Mouse (Mus musculus) embryonic facial prominence, embryonic 14.5 days (tissue): Measurements from ENCODE around the gene Nsf. TPM values are rescaled to one million over a fixed set of nuclear protein-coding genes. Genes with fewer than 3 reads are reported as not detected.
A peak's percentile ranks its signal among the peaks of the same experiment; 100 is the strongest.

Experiments used
- ATAC-seq: fragments of 200-750 bp; cut with Nextera tagmentation; 2 replicates; pipeline ENCODE4 v1.8.0; 2017; ENCODE audit warnings: low read depth, moderate number of reproducible peaks, moderate TSS enrichment
- DNase-seq: peaks from one replicate; pipeline ENCODE4 v3.0.0-alpha.2; 2015; ENCODE audit warnings: low spot score
- H3K27ac ChIP-seq: fragments of 300-500 bp; sonication (generic); replicated peaks from 2 replicates; pipeline ENCODE4 v1.5.1; 2014; ENCODE audit warnings: low read depth, mild to moderate bottlenecking, low read length, moderate library complexity
- H3K27me3 ChIP-seq: fragments of 300-500 bp; sonication (generic); replicated peaks from 2 replicates; pipeline ENCODE4 v1.6.1; 2014; ENCODE audit warnings: low read length; ENCODE audit not compliant: control insufficient read depth, insufficient read depth
- H3K36me3 ChIP-seq: fragments of 300-500 bp; sonication (generic); 2 replicates; pipeline ENCODE4 v1.6.1; 2014; ENCODE audit warnings: low read length, mixed read lengths; ENCODE audit not compliant: control insufficient read depth, insufficient read depth
- H3K4me1 ChIP-seq: fragments of 300-500 bp; sonication (generic); 2 replicates; pipeline ENCODE4 v1.6.1; 2014; ENCODE audit warnings: antibody characterized with exemption, low read length; ENCODE audit not compliant: control insufficient read depth, insufficient read depth
- H3K4me2 ChIP-seq: fragments of 300-500 bp; sonication (generic); 2 replicates; pipeline ENCODE4 v1.6.1; 2014; ENCODE audit warnings: low read depth, mild to moderate bottlenecking, low read length, moderate library complexity, mixed read lengths
- H3K4me3 ChIP-seq: fragments of 300-500 bp; sonication (generic); 2 replicates; pipeline ENCODE4 v1.5.1; 2014; ENCODE audit warnings: low read depth, mild to moderate bottlenecking, low read length
- H3K9ac ChIP-seq: fragments of 300-500 bp; sonication (generic); 2 replicates; pipeline ENCODE4 v1.6.1; 2014; ENCODE audit warnings: low read depth, mild to moderate bottlenecking, low read length, moderate library complexity, mixed read lengths
- H3K9me3 ChIP-seq: fragments of 300-500 bp; sonication (generic); 2 replicates; pipeline ENCODE4 v1.6.1; 2016; ENCODE audit warnings: low read length; ENCODE audit not compliant: control insufficient read depth
- WGBS: fragments of 180-500 bp; shearing (Covaris S2); extraction: QIAGEN DNeasy Blood & Tissue Kit; methylation state at CpG from one replicate; pipeline ENCODE4 v1.1.7; 2014; 5-methylcytosine and 5-hydroxymethylcytosine counted together
- polyA plus RNA-seq: library from polyadenylated mRNA; unstranded; fragments of >200 nt; fragmentation: Nextera tagmentation; extraction: Ambion mirVana; gene quantifications from 2 replicates; pipeline ENCODE4 v1.2.1, GENCODE M21; 2014

The Nsf gene
- polyA plus RNA-seq, 1 experiment from 2014 or later = 39.9 TPM

DNA sequence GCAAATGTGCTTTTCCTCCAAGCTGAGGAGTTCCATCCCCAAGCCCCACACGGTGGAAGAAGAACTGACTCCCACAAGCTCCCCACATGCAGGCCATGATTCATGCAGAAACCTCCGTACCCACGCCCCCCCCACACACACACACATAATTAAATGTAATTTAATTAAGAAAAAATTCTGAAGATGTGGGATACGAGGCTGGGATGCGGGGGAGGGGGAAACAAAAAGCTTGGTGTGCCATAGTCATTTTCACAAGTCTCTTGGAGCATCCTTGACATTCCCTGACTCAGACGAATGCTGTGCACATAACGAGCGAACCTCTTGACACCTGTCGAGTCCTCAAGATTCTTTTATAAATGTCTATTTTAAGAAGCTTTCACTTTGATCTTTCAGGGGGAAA, 16.4 kb downstream of the Nsf start:
- no peak for ATAC-seq
- no peaks in the 10 kb centered on the region for H3K4me1 ChIP-seq
- no peak overlapping the region for H3K27ac ChIP-seq
- H3K4me3 ChIP-seq = no peak overlapping the region
- no peak overlapping the region for H3K4me2 ChIP-seq
- no peaks in the 10 kb centered on the region for H3K9me3 ChIP-seq
- 82% methylated on average over 9 of the region's 9 CpGs for WGBS
- H3K9ac ChIP-seq = no peak overlapping the region
- no peak for DNase-seq
- no peaks in the 10 kb centered on the region for H3K36me3 ChIP-seq
- H3K27me3 ChIP-seq = no peaks in the 10 kb centered on the region

- WGBS = 40% methylated on average over 2 of the region's 2 CpGs
- H3K27me3 ChIP-seq = no peaks in the 10 kb centered on the region
- ATAC-seq = no peak
These were observed 18.1 kb downstream of the Nsf start for GRCm38 (mm10) chr11:103935717-103936116.

DNA sequence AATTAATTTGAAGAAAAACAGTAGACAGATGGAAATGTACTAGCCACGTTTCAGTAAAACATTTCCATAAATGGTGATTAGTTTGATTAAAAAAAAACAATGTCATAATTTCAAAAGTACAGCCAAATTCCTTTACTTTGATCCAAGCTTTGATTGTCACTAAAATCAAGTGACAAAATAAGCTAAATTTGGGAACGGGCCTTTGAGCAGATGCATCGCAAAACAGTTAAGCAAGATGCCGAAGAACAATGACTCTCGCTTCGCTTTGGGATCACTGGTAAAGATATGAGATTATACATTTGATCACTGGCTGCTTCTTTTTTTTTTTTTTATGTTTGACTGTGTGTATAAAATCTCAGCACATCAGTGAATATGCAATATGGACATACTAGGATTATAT, 20.0 kb downstream of the Nsf start:
- no peak overlapping the region for H3K4me2 ChIP-seq
- H3K4me1 ChIP-seq = no peaks in the 10 kb centered on the region
- no peaks in the 10 kb centered on the region for H3K9me3 ChIP-seq
- H3K9ac ChIP-seq = no peak overlapping the region
- no peak overlapping the region for H3K27ac ChIP-seq
- no peaks in the 10 kb centered on the region for H3K27me3 ChIP-seq
- peaks cover 4% of the 10 kb centered on the region; the same call in 1 of the 2 replicates for H3K36me3 ChIP-seq
- DNase-seq (no peak), ATAC-seq (no peak)
- H3K4me3 ChIP-seq = no peak overlapping the region
- 89% methylated on average over 6 of the region's 6 CpGs for WGBS

More at GRCm38 (mm10) chr11:103935717-103936116, 18.1 kb downstream of the Nsf start:
- Histone ChIP-seq H3K9ac (no peak overlapping the region), H3K9me3 (no peaks in the 10 kb centered on the region), H3K4me1 (no peaks in the 10 kb centered on the region), H3K4me2 (no peak overlapping the region), H3K27ac (no peak overlapping the region), H3K36me3 (no peaks in the 10 kb centered on the region), H3K4me3 (no peak overlapping the region)
- DNase-seq = no peak

DNA sequence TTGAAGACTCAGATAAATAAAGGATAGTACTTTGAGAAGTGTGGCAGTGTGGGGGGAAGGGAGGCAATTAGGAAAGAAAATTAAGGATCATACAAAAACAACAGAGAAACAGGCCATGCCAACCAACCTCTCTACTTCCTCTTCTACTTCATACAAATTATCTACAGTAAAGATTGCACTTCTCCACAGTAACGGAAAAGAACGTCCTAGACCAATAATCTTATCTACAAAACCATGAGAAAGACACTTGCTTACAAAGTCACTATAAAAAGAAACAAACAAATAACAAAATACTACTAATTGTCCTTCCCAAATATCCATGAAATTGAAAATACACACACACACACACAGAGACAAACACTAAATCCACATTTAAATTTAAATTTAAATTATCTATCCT, 29.9 kb downstream of the Nsf start:
- Histone ChIP-seq H3K27me3 (no peaks in the 10 kb centered on the region), H3K27ac (no peak overlapping the region), H3K9ac (no peak overlapping the region), H3K4me3 (no peak overlapping the region), H3K4me1 (no peaks in the 10 kb centered on the region), H3K36me3 (peaks cover 26% of the 10 kb centered on the region), H3K9me3 (no peaks in the 10 kb centered on the region), H3K4me2 (no peak overlapping the region)
- DNase-seq = no peak
- 97% methylated on average over 2 of the region's 2 CpGs for WGBS
- no peak for ATAC-seq

- H3K9ac ChIP-seq = no peak overlapping the region
- WGBS = 86% methylated on average over 4 of the region's 4 CpGs
- H3K4me3 ChIP-seq = no peak overlapping the region
- DNase-seq (no peak), ATAC-seq (no peak)
- H3K4me2 ChIP-seq = no peak overlapping the region
- H3K27ac ChIP-seq = no peak overlapping the region
- H3K4me1 ChIP-seq = no peaks in the 10 kb centered on the region
- H3K27me3 ChIP-seq = no peaks in the 10 kb centered on the region
- H3K9me3 ChIP-seq = no peaks in the 10 kb centered on the region
- peaks cover 20% of the 10 kb centered on the region; the same call in 1 of the 2 replicates for H3K36me3 ChIP-seq
These were observed 30.6 kb downstream of the Nsf start for GRCm38 (mm10) chr11:103923272-103923671.

DNA sequence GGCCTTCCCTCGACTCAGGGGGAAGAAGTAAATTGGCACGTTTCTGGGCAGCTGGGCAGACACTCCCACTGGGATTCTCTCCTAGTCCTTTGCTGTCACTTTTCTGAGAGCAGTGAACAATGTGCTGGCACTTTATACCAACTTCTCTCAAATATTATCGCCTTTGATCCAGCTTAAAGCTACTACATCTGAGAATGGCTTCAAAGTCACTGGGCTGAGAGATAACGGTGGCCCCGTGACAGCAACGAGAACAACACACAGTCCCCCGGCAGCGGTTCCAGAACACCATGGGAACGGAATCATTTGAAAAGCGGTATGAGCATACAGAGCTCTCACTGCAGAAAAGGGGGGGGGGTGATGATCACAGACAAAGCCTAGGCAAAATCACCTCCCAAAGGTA, 31.0 kb downstream of the Nsf start:
- no peak for DNase-seq
- Histone ChIP-seq H3K36me3 (peaks cover 20% of the 10 kb centered on the region; the same call in 1 of the 2 replicates), H3K9ac (no peak overlapping the region), H3K4me1 (no peaks in the 10 kb centered on the region), H3K4me3 (no peak overlapping the region), H3K9me3 (no peaks in the 10 kb centered on the region), H3K4me2 (no peak overlapping the region), H3K27me3 (no peaks in the 10 kb centered on the region), H3K27ac (no peak overlapping the region)
- WGBS = 87% methylated on average over 10 of the region's 10 CpGs
- no peak for ATAC-seq

DNA sequence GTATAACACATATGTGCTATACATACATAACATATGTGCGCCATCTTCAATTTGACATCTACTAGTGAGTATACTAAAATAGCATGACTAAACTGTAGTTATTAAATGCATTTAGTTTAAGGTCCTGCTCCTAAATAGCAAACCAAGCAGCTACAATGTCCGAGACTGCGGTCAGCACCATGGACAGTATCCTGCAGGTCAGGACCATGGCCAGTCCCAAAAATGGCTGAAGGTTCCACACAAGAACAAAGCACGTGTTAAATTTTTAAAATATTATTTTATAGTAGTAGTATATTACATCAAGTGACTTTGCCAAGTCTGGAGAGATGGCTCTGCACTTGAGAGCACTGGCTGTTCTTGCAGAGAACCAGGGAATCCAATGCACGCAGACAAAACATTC, 33.2 kb downstream of the Nsf start:
- no peak for ATAC-seq

DNA sequence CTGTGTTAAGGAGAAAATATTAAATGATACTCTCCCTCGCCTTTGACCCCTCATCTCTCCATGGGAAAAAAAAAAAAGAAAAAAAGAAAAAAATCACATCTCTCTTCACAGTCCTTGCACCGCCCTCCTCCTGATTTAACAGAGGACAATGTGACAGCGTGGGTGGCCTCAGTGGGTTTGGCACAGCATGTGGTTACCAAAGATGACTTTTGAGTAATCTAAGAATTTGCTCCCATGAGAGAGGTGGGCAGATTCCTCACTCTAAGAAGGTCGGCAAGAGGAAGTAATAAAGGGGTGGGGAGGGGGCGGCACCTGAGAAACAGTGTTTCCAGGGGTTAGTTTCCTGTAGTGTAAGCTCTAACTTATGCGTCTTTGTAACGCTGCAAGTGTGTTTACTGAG, 37.0 kb downstream of the Nsf start:
- H3K4me3 ChIP-seq = no peak overlapping the region
- 73% methylated on average over 7 of the region's 7 CpGs for WGBS
- no peaks in the 10 kb centered on the region for H3K4me1 ChIP-seq
- no peak overlapping the region for H3K27ac ChIP-seq
- peaks cover 39% of the 10 kb centered on the region for H3K36me3 ChIP-seq
- H3K4me2 ChIP-seq = no peak overlapping the region
- DNase-seq = no peak
- no peaks in the 10 kb centered on the region for H3K27me3 ChIP-seq
- no peaks in the 10 kb centered on the region for H3K9me3 ChIP-seq
- ATAC-seq = no peak
- H3K9ac ChIP-seq = no peak overlapping the region

More for the DNA sequence above, 33.2 kb downstream of the Nsf start:
- H3K27me3 ChIP-seq = no peaks in the 10 kb centered on the region
- no peak overlapping the region for H3K9ac ChIP-seq
- H3K9me3 ChIP-seq = no peaks in the 10 kb centered on the region
- H3K4me1 ChIP-seq = no peaks in the 10 kb centered on the region
- DNase-seq = peak; percentile 45
- H3K36me3 ChIP-seq = peaks cover 16% of the 10 kb centered on the region
- no peak overlapping the region for H3K4me2 ChIP-seq
- H3K4me3 ChIP-seq = no peak overlapping the region
- H3K27ac ChIP-seq = no peak overlapping the region
- 66% methylated on average over 5 of the region's 5 CpGs for WGBS

DNA sequence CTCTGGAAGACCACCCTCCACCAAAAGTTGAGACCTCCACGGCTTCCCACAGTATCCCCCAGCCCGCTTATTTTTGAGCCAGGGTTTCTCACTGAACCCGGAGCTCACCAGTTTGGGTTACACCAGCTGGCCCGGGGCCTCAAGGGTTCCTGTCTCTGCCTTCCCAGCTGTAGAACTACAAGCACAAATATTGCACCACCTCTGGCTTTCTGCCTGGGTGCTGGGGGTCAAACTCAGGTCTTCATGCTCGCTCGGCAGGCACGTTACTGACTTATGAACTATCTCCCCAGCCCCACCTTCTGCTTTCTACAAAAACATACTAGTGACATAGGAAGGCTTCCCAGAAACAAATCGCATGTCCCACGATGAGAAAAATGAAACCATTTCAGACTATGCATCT, 38.2 kb downstream of the Nsf start:
- Histone ChIP-seq H3K4me3 (no peak overlapping the region), H3K4me2 (no peak overlapping the region), H3K27ac (no peak overlapping the region), H3K4me1 (no peaks in the 10 kb centered on the region), H3K27me3 (no peaks in the 10 kb centered on the region), H3K9ac (no peak overlapping the region), H3K9me3 (no peaks in the 10 kb centered on the region), H3K36me3 (peaks cover 43% of the 10 kb centered on the region)
- ATAC-seq (no peak), DNase-seq (no peak)
- WGBS = 81% methylated on average over 9 of the region's 9 CpGs
